Mouse (Mus musculus) CH12.LX (cell line): ENCODE data around the gene Sec1. TPM values are rescaled to one million over a fixed set of nuclear protein-coding genes. Genes with fewer than 3 reads are reported as not detected.

Experiments
- DNase-seq: peaks from one replicate; pipeline ENCODE4 v3.0.0-alpha.2; 2013; ENCODE audit errors: extremely low read depth
- H3K27ac ChIP-seq: 2 replicates; pipeline ENCODE4 v1.5.1; 2012; ENCODE audit warnings: low read depth, mild to moderate bottlenecking, control low read depth, moderate library complexity; ENCODE audit not compliant: insufficient read depth
- H3K27me3 ChIP-seq: replicated peaks from 2 replicates; pipeline ENCODE3; 2012; ENCODE audit warnings: inconsistent platforms
- H3K36me3 ChIP-seq, 2 experiments: replicated peaks in 1 of 2; 2 replicates each; pipeline versions ENCODE3 to v1.6.1; 2012; ENCODE audit warnings: inconsistent platforms in 1 of 2, low read length in 1 of 2, mild to moderate bottlenecking in 1 of 2, mixed read lengths in 1 of 2, moderate library complexity in 1 of 2; ENCODE audit not compliant: control insufficient read depth in 1 of 2, insufficient read depth in 1 of 2
- H3K4me1 ChIP-seq, 2 experiments: 2 replicates each; pipeline ENCODE4 v1.6.1; 2012; ENCODE audit warnings: inconsistent platforms in 1 of 2, moderate library complexity in 1 of 2; ENCODE audit not compliant: insufficient read depth in 2 of 2, control insufficient read depth in 1 of 2
- H3K4me2 ChIP-seq: 2 replicates; pipeline ENCODE4 v1.6.1; 2012; ENCODE audit warnings: low read depth, mild to moderate bottlenecking, control low read depth; ENCODE audit not compliant: poor library complexity, insufficient read depth, severe bottlenecking
- H3K4me3 ChIP-seq, 3 experiments: fragments of 150-350 bp in 1 of 3; sonication (generic) in 1 of 3; replicated peaks in 1 of 3; 2 replicates each; pipeline versions ENCODE3 to v1.5.1; 2011 to 2012; ENCODE audit warnings: low read depth in 2 of 3, low read length in 2 of 3, mild to moderate bottlenecking in 2 of 3, moderate library complexity in 2 of 3, control low read depth in 1 of 3, improper control_type of control experiment in 1 of 3, inconsistent platforms in 1 of 3, mixed read lengths in 1 of 3; ENCODE audit not compliant: poor library complexity in 1 of 3
- H3K79me2 ChIP-seq: replicated peaks from 2 replicates; pipeline ENCODE4 v1.6.1; 2012; ENCODE audit warnings: mild to moderate bottlenecking, moderate library complexity; ENCODE audit not compliant: control insufficient read depth, poor library complexity, insufficient read depth, severe bottlenecking; ENCODE audit errors: extremely low read depth
- H3K9ac ChIP-seq: 2 replicates; pipeline ENCODE4 v1.6.1; 2012; ENCODE audit warnings: low read depth, mild to moderate bottlenecking, control low read depth, moderate library complexity; ENCODE audit not compliant: insufficient read depth
- H3K9me3 ChIP-seq: replicated peaks from 2 replicates; pipeline ENCODE3; 2012; ENCODE audit warnings: low read length, inconsistent platforms, mixed read lengths
- CHD1 ChIP-seq: IDR thresholded peaks from 2 replicates; pipeline ENCODE4 v1.6.1; 2012; ENCODE audit warnings: low read depth, low read length, improper control_type of control experiment, inconsistent platforms
- CHD2 ChIP-seq: IDR thresholded peaks from 2 replicates; pipeline ENCODE4 v1.6.1; 2011; ENCODE audit warnings: low read length, improper control_type of control experiment
- CTCF ChIP-seq, 2 experiments: IDR thresholded peaks in 1 of 2; conservative IDR thresholded peaks in 1 of 2; 2 replicates each; pipeline ENCODE4 v1.5.1; 2011 to 2012; ENCODE audit warnings: low read depth in 2 of 2, low read length in 2 of 2, improper control_type of control experiment in 1 of 2, inconsistent platforms in 1 of 2, mild to moderate bottlenecking in 1 of 2, moderate library complexity in 1 of 2
- E2F4 ChIP-seq: IDR thresholded peaks from 2 replicates; pipeline ENCODE4 v1.6.1; 2011; ENCODE audit warnings: low read depth, low read length, improper control_type of control experiment; ENCODE audit not compliant: insufficient replicate concordance
- ELF1 ChIP-seq: IDR thresholded peaks from 2 replicates; pipeline ENCODE4 v1.6.1; 2014; ENCODE audit warnings: low read depth, mild to moderate bottlenecking, inconsistent platforms, low read length, improper control_type of control experiment
- ETS1 ChIP-seq: conservative IDR thresholded peaks from 2 replicates; pipeline ENCODE4 v1.6.1; 2012; ENCODE audit warnings: low read depth, mild to moderate bottlenecking, inconsistent platforms, low read length, improper control_type of control experiment, moderate library complexity
- GABPA ChIP-seq: IDR thresholded peaks from 2 replicates; pipeline ENCODE4 v1.6.1; 2012; ENCODE audit warnings: low read depth, low read length, improper control_type of control experiment, inconsistent platforms; ENCODE audit not compliant: insufficient replicate concordance
- HCFC1 ChIP-seq: IDR thresholded peaks from 2 replicates; pipeline ENCODE4 v1.6.1; 2012; ENCODE audit warnings: low read depth, mild to moderate bottlenecking, inconsistent platforms, low read length, improper control_type of control experiment
- IRF4 ChIP-seq: IDR thresholded peaks from 2 replicates; pipeline ENCODE4 v1.6.1; 2014; ENCODE audit warnings: low read depth, mild to moderate bottlenecking, inconsistent platforms, low read length, improper control_type of control experiment
- JUN ChIP-seq: IDR thresholded peaks from 2 replicates; pipeline ENCODE4 v1.6.1; 2011; ENCODE audit warnings: low read depth, mild to moderate bottlenecking, low read length, improper control_type of control experiment, moderate library complexity; ENCODE audit not compliant: insufficient read depth
- JUND ChIP-seq: conservative IDR thresholded peaks from 2 replicates; pipeline ENCODE4 v1.6.1; 2011; ENCODE audit warnings: low read depth, low read length, improper control_type of control experiment
- MAZ ChIP-seq: IDR thresholded peaks from 2 replicates; pipeline ENCODE4 v1.6.1; 2012; ENCODE audit warnings: low read depth, mild to moderate bottlenecking, inconsistent platforms, low read length, improper control_type of control experiment, moderate library complexity
- MEF2A ChIP-seq: IDR thresholded peaks from 2 replicates; pipeline ENCODE4 v1.6.1; 2014; ENCODE audit warnings: low read depth, mild to moderate bottlenecking, inconsistent platforms, low read length, improper control_type of control experiment, borderline replicate concordance
- MYC ChIP-seq: IDR thresholded peaks from 2 replicates; pipeline ENCODE4 v1.6.1; 2011; ENCODE audit warnings: low read depth, mild to moderate bottlenecking, improper control_type of control experiment, low read length
- NELFE ChIP-seq: IDR thresholded peaks from 2 replicates; pipeline ENCODE4 v1.6.1; 2011; ENCODE audit warnings: low read depth, low read length, improper control_type of control experiment
- NRF1 ChIP-seq: IDR thresholded peaks from 2 replicates; pipeline ENCODE4 v1.6.1; 2014; ENCODE audit warnings: low read depth, mild to moderate bottlenecking, inconsistent platforms, low read length, improper control_type of control experiment, moderate library complexity
- PAX5 ChIP-seq: IDR thresholded peaks from 2 replicates; pipeline ENCODE4 v1.6.1; 2012; ENCODE audit warnings: low read length, inconsistent platforms, mixed read lengths
- POLR2A ChIP-seq: IDR thresholded peaks from 2 replicates; pipeline ENCODE4 v1.6.1; 2011; ENCODE audit warnings: low read depth, mild to moderate bottlenecking, improper control_type of control experiment, low read length
- POLR2AphosphoS2 ChIP-seq: IDR thresholded peaks from 2 replicates; pipeline ENCODE4 v1.6.1; 2011; ENCODE audit warnings: low read depth, low read length, improper control_type of control experiment
- RAD21 ChIP-seq: IDR thresholded peaks from 2 replicates; pipeline ENCODE4 v1.6.1; 2011; ENCODE audit warnings: low read depth, mild to moderate bottlenecking, low read length, improper control_type of control experiment, moderate library complexity
- RCOR1 ChIP-seq: conservative IDR thresholded peaks from 2 replicates; pipeline ENCODE4 v1.6.1; 2012; ENCODE audit warnings: low read depth, mild to moderate bottlenecking, inconsistent platforms, low read length, improper control_type of control experiment
- SIN3A ChIP-seq: IDR thresholded peaks from 2 replicates; pipeline ENCODE4 v1.6.1; 2012; ENCODE audit warnings: low read length, improper control_type of control experiment, inconsistent platforms
- SMC3 ChIP-seq: IDR thresholded peaks from 2 replicates; pipeline ENCODE4 v1.6.1; 2011; ENCODE audit warnings: low read depth, low read length, improper control_type of control experiment
- TBP ChIP-seq: conservative IDR thresholded peaks from 2 replicates; pipeline ENCODE4 v1.6.1; 2011; ENCODE audit warnings: low read depth, low read length, improper control_type of control experiment
- TCF12 ChIP-seq: IDR thresholded peaks from 2 replicates; pipeline ENCODE4 v1.6.1; 2014; ENCODE audit warnings: low read depth, mild to moderate bottlenecking, inconsistent platforms, low read length, improper control_type of control experiment
- UBTF ChIP-seq: IDR thresholded peaks from 2 replicates; pipeline ENCODE4 v1.6.1; 2012; ENCODE audit warnings: low read depth, mild to moderate bottlenecking, inconsistent platforms, low read length, improper control_type of control experiment, moderate library complexity
- USF2 ChIP-seq: conservative IDR thresholded peaks from 2 replicates; pipeline ENCODE4 v1.6.1; 2011; ENCODE audit warnings: low read depth, low read length, improper control_type of control experiment
- ZC3H11A ChIP-seq: IDR thresholded peaks from 2 replicates; pipeline ENCODE4 v1.6.1; 2012; ENCODE audit warnings: low read depth, mild to moderate bottlenecking, inconsistent platforms, low read length, improper control_type of control experiment
- ZMIZ1 ChIP-seq: IDR thresholded peaks from 2 replicates; pipeline ENCODE4 v1.6.1; 2012; ENCODE audit warnings: low read depth, mild to moderate bottlenecking, inconsistent platforms, low read length, improper control_type of control experiment
- ZNF384 ChIP-seq: IDR thresholded peaks from 2 replicates; pipeline ENCODE4 v1.6.1; 2012; ENCODE audit warnings: low read depth, low read length, improper control_type of control experiment, inconsistent platforms
- dilution Hi-C: fragments of 300-500 bp; cut with MboI; formaldehyde crosslinking; loops from 2 replicates; pipeline ENCODE4 v1.14.3; 2020; ENCODE audit warnings: low sequenced_read_pairs; ENCODE audit not compliant: extremely low pct_unique_long_range_greater_than_20kb, extremely low pct_ligation_motif_present
- in situ Hi-C: fragments of 300-500 bp; cut with MboI; formaldehyde crosslinking; loops from 3 replicates; pipeline ENCODE4 v1.14.3; 2019; ENCODE audit warnings: low sequenced_read_pairs, low pct_ligation_motif_present, low pct_unique_long_range_greater_than_20kb, mixed read lengths
- polyA plus RNA-seq: library from polyadenylated mRNA; unstranded; fragments of >175 nt; gene quantifications from 2 replicates; pipeline ENCODE4 v1.2.1, GENCODE M21; 2012; ENCODE audit warnings: low read depth; ENCODE audit not compliant: insufficient read length
- total RNA-seq, 2 experiments: library from RNA; depleted of rRNA; stranded (reverse); fragments of 300-350 nt in 1 of 2; fragments of >200 nt in 1 of 2; gene quantifications; 2 replicates each; pipeline ENCODE4 v1.2.3; 2012 to 2014

Gene Sec1
- total and polyA plus RNA-seq, 3 experiments, result 0.08 to 0.33 (median 0.26) TPM

DNA sequence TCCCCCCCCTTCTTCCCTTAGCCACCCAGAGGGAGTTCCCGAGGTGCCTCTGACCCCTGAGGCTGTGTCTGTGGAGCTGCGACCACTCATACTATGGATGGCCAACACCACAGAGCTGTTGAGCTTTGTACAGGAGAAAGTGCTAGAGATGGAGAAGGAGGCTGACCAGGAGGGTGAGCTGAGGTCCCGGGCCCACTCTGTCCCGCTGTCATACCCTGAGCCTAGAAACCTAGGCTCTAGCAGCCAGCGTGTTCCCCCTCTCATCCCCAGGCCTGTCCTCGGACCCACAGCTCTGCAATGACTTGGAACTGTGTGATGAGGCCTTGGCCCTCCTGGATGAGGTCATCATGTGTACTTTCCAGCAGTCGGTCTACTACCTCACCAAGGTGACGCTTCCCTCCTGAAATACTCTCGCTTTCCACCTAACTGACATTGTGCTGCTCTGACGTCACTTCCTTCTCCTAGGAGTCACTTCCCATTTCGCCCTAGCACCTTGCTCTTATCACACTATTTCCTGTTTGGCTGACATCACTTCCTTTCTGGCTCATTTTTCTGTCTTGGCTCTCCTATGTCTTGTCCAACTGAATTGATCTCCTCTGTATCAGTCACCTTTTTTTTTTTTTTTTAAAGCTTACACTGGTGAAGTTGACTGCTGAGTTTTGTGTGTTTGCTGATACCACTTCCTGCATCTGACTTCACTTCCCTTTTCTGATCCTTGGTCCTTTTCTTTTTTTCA, 59.1 kb downstream of the Sec1 start:
- Histone ChIP-seq H3K79me2 (no peaks in the 10 kb centered on the region), H3K27me3 (no peaks in the 10 kb centered on the region), H3K9me3 (peaks cover 23% of the 10 kb centered on the region), H3K9ac (no peak overlapping the region), H3K27ac (peak overlapping the region; percentile 41), H3K4me1 (peaks cover 14 to 57% of the 10 kb centered on the region in 2 experiments), H3K4me2 (no peak overlapping the region), H3K36me3 (peaks cover 0 to 25% of the 10 kb centered on the region in 2 experiments), H3K4me3 (peak overlapping the region in 1 of 3 experiments; percentile 0)
- dilution Hi-C loops, result no loop called here
- in situ Hi-C loops, result loop anchor here (5.0 kb wide), 1 partner anchor 47 kb away; the partner anchor contains the start of gene Ntn5
- DNase-seq, result peak; percentile 80
- no peak for TF ChIP-seq RAD21
- TF ChIP-seq MEF2A, result peak; percentile 79
- TF ChIP-seq GABPA, result peak; percentile 53; the same call in 1 of the 2 replicates
- no peak for TF ChIP-seq MAZ
- TF ChIP-seq NELFE, result no peak
- TF ChIP-seq IRF4, result peak; percentile 60
- TF ChIP-seq ETS1, result peak; percentile 76
- TF ChIP-seq MYC, result 0 out of 2 replicates have a peak, but pooled peaks have one; percentile 34
- TF ChIP-seq PAX5, result no peak
- TF ChIP-seq USF2, result no peak
- peak; percentile 80 for TF ChIP-seq JUND
- TF ChIP-seq TCF12, result 0 out of 2 replicates have a peak, but pooled peaks have one; percentile 13
- no peak for TF ChIP-seq RCOR1
- no peak for TF ChIP-seq UBTF
- no peak for TF ChIP-seq SIN3A
- TF ChIP-seq TBP, result 0 out of 2 replicates have a peak, but pooled peaks have one; percentile 35
- peak; percentile 66 for TF ChIP-seq ELF1
- no peak for TF ChIP-seq ZMIZ1
- no peak for TF ChIP-seq POLR2AphosphoS2
- TF ChIP-seq ZC3H11A, result no peak
- peak; percentile 58 for TF ChIP-seq HCFC1
- no peak for TF ChIP-seq CTCF (conservative IDR thresholded peaks at IDR 0.05 in 1 of 2, IDR thresholded peaks at IDR 0.05 in 1 of 2; ENCODE audit: low read depth in 2 of 2, low read length in 2 of 2)
- TF ChIP-seq E2F4, result 0 out of 2 replicates have a peak, but pooled peaks have one; percentile 46
- peak; percentile 90 for TF ChIP-seq JUN
- TF ChIP-seq SMC3, result no peak
- TF ChIP-seq CHD2, result no peak
- TF ChIP-seq ZNF384, result peak; percentile 64
- TF ChIP-seq CHD1, result no peak
- no peak for TF ChIP-seq POLR2A
- TF ChIP-seq NRF1, result no peak
